Mouse (Mus musculus) CH12.LX (cell line): ENCODE measurements at regions not wholly inside any gene's neighbourhood (a gene's known extent, or its start where the extent isn't known, plus 50 kb on each side); places are given as distances from the start of the nearest gene placed in this dataset.

Experiments used
- EP300 ChIP-seq: IDR thresholded peaks from 2 replicates; pipeline ENCODE4 v1.6.1; 2011; ENCODE audit warnings: low read length, improper control_type of control experiment
- USF1 ChIP-seq: IDR thresholded peaks from 2 replicates; pipeline ENCODE4 v1.6.1; 2014; ENCODE audit warnings: low read depth, mild to moderate bottlenecking, inconsistent platforms, low read length, improper control_type of control experiment

DNA sequence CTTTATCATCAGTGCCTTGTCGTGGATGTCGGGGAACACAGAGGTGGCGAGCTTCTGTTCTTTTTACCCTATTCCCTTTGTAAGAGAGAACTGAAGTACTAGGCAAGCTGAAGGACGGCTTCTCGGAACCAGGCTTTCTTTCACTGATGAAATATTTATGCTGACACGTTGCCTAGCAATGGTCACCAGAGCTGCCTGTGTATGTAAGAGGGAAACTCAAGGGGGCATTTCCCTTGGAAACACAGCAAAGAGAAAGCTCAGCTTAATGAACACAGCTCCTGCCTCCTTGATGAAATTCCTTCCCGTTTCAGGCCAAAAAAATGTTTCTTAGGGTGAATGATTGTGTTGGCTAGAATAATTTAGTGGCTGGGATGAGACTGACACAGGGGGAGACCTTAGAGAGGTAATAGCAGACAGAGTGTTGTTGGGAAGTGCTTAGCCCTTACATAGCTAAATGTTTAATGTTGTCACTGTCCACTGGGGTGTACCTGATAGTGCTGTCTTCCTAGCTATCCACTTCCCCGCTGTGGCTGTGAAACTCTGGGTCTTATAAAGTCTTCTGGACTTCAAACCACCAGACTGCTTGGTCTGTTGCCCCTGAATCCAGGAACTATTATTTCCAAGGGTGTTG, 116.8 kb upstream of the St8sia2 start:
- no peak for TF ChIP-seq EP300
- TF ChIP-seq USF1, result no peak
